Mouse (Mus musculus): ENCODE measurements at regions not wholly inside any gene's neighbourhood (a gene's known extent, or its start where the extent isn't known, plus 50 kb on each side); places are given as distances from the start of the nearest gene placed in this dataset.
"Not testable (repeated sequence)": the region's sequence is repeated elsewhere in the genome, so short reads cannot be mapped to it uniquely, and the experiment has no call there.

GRCm38 (mm10) chr5:7701776-7702175 lies 258.5 kb upstream of the Steap4 start:
- H3K4me3 ChIP-seq (replicated peaks; ENCODE audit: low read length), result no peak overlapping the region
- 75% methylated on average over 1 of the region's 1 CpGs for WGBS
- H3K27ac ChIP-seq (ENCODE audit: low read length), result no peak overlapping the region
- no peaks in the 10 kb centered on the region for H3K27me3 ChIP-seq (ENCODE audit: control insufficient read depth, insufficient read depth, low read length)
- no peak for ATAC-seq (ENCODE audit: insufficient read depth, low FRiP score)
- no peak overlapping the region for H3K9ac ChIP-seq (ENCODE audit: low read length)
- H3K9me3 ChIP-seq (replicated peaks; ENCODE audit: control insufficient read depth, low read length), result no peaks in the 10 kb centered on the region; the same call in 1 of the 2 replicates
- H3K36me3 ChIP-seq (ENCODE audit: control insufficient read depth, insufficient read depth, low read length), result no peaks in the 10 kb centered on the region
- H3K4me1 ChIP-seq (ENCODE audit: control insufficient read depth, insufficient read depth, low read length), result no peaks in the 10 kb centered on the region
- H3K4me2 ChIP-seq (ENCODE audit: low read depth, low read length), result no peak overlapping the region

GRCm38 (mm10) chr5:7719557-7719956 lies 240.7 kb upstream of the Steap4 start:
- Histone ChIP-seq H3K4me1 (ENCODE audit: control insufficient read depth, insufficient read depth, low read length) (no peaks in the 10 kb centered on the region), H3K4me2 (ENCODE audit: low read depth, low read length) (no peak overlapping the region), H3K36me3 (ENCODE audit: control insufficient read depth, insufficient read depth, low read length) (no peaks in the 10 kb centered on the region), H3K27ac (ENCODE audit: low read length) (no peak overlapping the region), H3K9me3 (replicated peaks; ENCODE audit: control insufficient read depth, low read length) (no peaks in the 10 kb centered on the region), H3K4me3 (replicated peaks; ENCODE audit: low read length) (no peak overlapping the region), H3K9ac (ENCODE audit: low read length) (no peak overlapping the region), H3K27me3 (ENCODE audit: control insufficient read depth, insufficient read depth, low read length) (no peaks in the 10 kb centered on the region)
- no peak for ATAC-seq (ENCODE audit: insufficient read depth, low FRiP score)

GRCm38 (mm10) chr5:7720061-7720460 lies 240.2 kb upstream of the Steap4 start:
- H3K36me3 ChIP-seq (ENCODE audit: control insufficient read depth, insufficient read depth, low read length), result no peaks in the 10 kb centered on the region
- H3K27me3 ChIP-seq (ENCODE audit: control insufficient read depth, insufficient read depth, low read length), result no peaks in the 10 kb centered on the region
- no peak overlapping the region for H3K4me2 ChIP-seq (ENCODE audit: low read depth, low read length)
- no peaks in the 10 kb centered on the region for H3K9me3 ChIP-seq (replicated peaks; ENCODE audit: control insufficient read depth, low read length)
- no peak overlapping the region for H3K9ac ChIP-seq (ENCODE audit: low read length)
- no peak for ATAC-seq (ENCODE audit: insufficient read depth, low FRiP score)
- 67% methylated on average over 3 of the region's 3 CpGs for WGBS
- H3K27ac ChIP-seq (ENCODE audit: low read length), result no peak overlapping the region
- no peak overlapping the region for H3K4me3 ChIP-seq (replicated peaks; ENCODE audit: low read length)
- no peaks in the 10 kb centered on the region for H3K4me1 ChIP-seq (ENCODE audit: control insufficient read depth, insufficient read depth, low read length)

GRCm38 (mm10) chr5:7720688-7721087 lies 239.6 kb upstream of the Steap4 start:
- H3K9me3 ChIP-seq (replicated peaks; ENCODE audit: control insufficient read depth, low read length), result no peaks in the 10 kb centered on the region
- H3K27me3 ChIP-seq (ENCODE audit: control insufficient read depth, insufficient read depth, low read length), result no peaks in the 10 kb centered on the region
- no peak overlapping the region for H3K4me2 ChIP-seq (ENCODE audit: low read depth, low read length)
- H3K4me3 ChIP-seq (replicated peaks; ENCODE audit: low read length), result no peak overlapping the region
- WGBS, result 68% methylated on average over 2 of the region's 2 CpGs
- no peak overlapping the region for H3K27ac ChIP-seq (ENCODE audit: low read length)
- no peak for ATAC-seq (ENCODE audit: insufficient read depth, low FRiP score)
- H3K36me3 ChIP-seq (ENCODE audit: control insufficient read depth, insufficient read depth, low read length), result no peaks in the 10 kb centered on the region
- no peaks in the 10 kb centered on the region for H3K4me1 ChIP-seq (ENCODE audit: control insufficient read depth, insufficient read depth, low read length)
- H3K9ac ChIP-seq (ENCODE audit: low read length), result no peak overlapping the region

- H3K27me3 ChIP-seq (ENCODE audit: control insufficient read depth, insufficient read depth, low read length); ATAC-seq (ENCODE audit: insufficient read depth, low FRiP score); H3K4me1 ChIP-seq (ENCODE audit: control insufficient read depth, insufficient read depth, low read length); H3K36me3 ChIP-seq (ENCODE audit: control insufficient read depth, insufficient read depth, low read length); H3K4me3 ChIP-seq (replicated peaks; ENCODE audit: low read length); H3K4me2 ChIP-seq (ENCODE audit: low read depth, low read length); H3K27ac ChIP-seq (ENCODE audit: low read length); H3K9me3 ChIP-seq (replicated peaks; ENCODE audit: control insufficient read depth, low read length); H3K9ac ChIP-seq (ENCODE audit: low read length): not testable (repeated sequence)
- 69% methylated on average over 2 of the region's 2 CpGs for WGBS
Measured at GRCm38 (mm10) chr5:7732566-7732965, 227.7 kb upstream of the Steap4 start.

- H3K27ac ChIP-seq (ENCODE audit: low read length), result no peak overlapping the region
- no peaks in the 10 kb centered on the region for H3K27me3 ChIP-seq (ENCODE audit: control insufficient read depth, insufficient read depth, low read length)
- H3K4me2 ChIP-seq (ENCODE audit: low read depth, low read length), result no peak overlapping the region
- 96% methylated on average over 1 of the region's 1 CpGs for WGBS
- no peak for ATAC-seq (ENCODE audit: insufficient read depth, low FRiP score)
- H3K4me3 ChIP-seq (replicated peaks; ENCODE audit: low read length), result no peak overlapping the region
- H3K9me3 ChIP-seq (replicated peaks; ENCODE audit: control insufficient read depth, low read length), result no peaks in the 10 kb centered on the region
- H3K36me3 ChIP-seq (ENCODE audit: control insufficient read depth, insufficient read depth, low read length), result no peaks in the 10 kb centered on the region
- H3K9ac ChIP-seq (ENCODE audit: low read length), result no peak overlapping the region
- no peaks in the 10 kb centered on the region for H3K4me1 ChIP-seq (ENCODE audit: control insufficient read depth, insufficient read depth, low read length)
Measured at GRCm38 (mm10) chr5:7779827-7780226, 180.4 kb upstream of the Steap4 start.

- H3K9me3 ChIP-seq (replicated peaks; ENCODE audit: control insufficient read depth, low read length), result no peaks in the 10 kb centered on the region
- no peaks in the 10 kb centered on the region for H3K4me1 ChIP-seq (ENCODE audit: control insufficient read depth, insufficient read depth, low read length)
- H3K36me3 ChIP-seq (ENCODE audit: control insufficient read depth, insufficient read depth, low read length), result no peaks in the 10 kb centered on the region
- no peaks in the 10 kb centered on the region for H3K27me3 ChIP-seq (ENCODE audit: control insufficient read depth, insufficient read depth, low read length)
- H3K27ac ChIP-seq (ENCODE audit: low read length), result no peak overlapping the region
- no peak overlapping the region for H3K4me2 ChIP-seq (ENCODE audit: low read depth, low read length)
- no peak for ATAC-seq (ENCODE audit: insufficient read depth, low FRiP score)
- 76% methylated on average over 1 of the region's 1 CpGs for WGBS
- no peak overlapping the region for H3K4me3 ChIP-seq (replicated peaks; ENCODE audit: low read length)
- H3K9ac ChIP-seq (ENCODE audit: low read length), result no peak overlapping the region
Measured at GRCm38 (mm10) chr5:7782235-7782634, 178.0 kb upstream of the Steap4 start.

GRCm38 (mm10) chr5:7788406-7788805 lies 171.9 kb upstream of the Steap4 start:
- Histone ChIP-seq H3K27ac (ENCODE audit: low read length) (no peak overlapping the region), H3K36me3 (ENCODE audit: control insufficient read depth, insufficient read depth, low read length) (no peaks in the 10 kb centered on the region), H3K4me1 (ENCODE audit: control insufficient read depth, insufficient read depth, low read length) (no peaks in the 10 kb centered on the region), H3K4me3 (replicated peaks; ENCODE audit: low read length) (no peak overlapping the region), H3K4me2 (ENCODE audit: low read depth, low read length) (no peak overlapping the region), H3K9ac (ENCODE audit: low read length) (no peak overlapping the region), H3K27me3 (ENCODE audit: control insufficient read depth, insufficient read depth, low read length) (no peaks in the 10 kb centered on the region), H3K9me3 (replicated peaks; ENCODE audit: control insufficient read depth, low read length) (no peaks in the 10 kb centered on the region)
- no peak for ATAC-seq (ENCODE audit: insufficient read depth, low FRiP score)
- WGBS, result 75% methylated on average over 5 of the region's 5 CpGs

GRCm38 (mm10) chr5:7789126-7789525 lies 171.1 kb upstream of the Steap4 start:
- Histone ChIP-seq H3K36me3 (ENCODE audit: control insufficient read depth, insufficient read depth, low read length) (no peaks in the 10 kb centered on the region), H3K9ac (ENCODE audit: low read length) (no peak overlapping the region), H3K4me3 (replicated peaks; ENCODE audit: low read length) (no peak overlapping the region), H3K4me2 (ENCODE audit: low read depth, low read length) (no peak overlapping the region), H3K4me1 (ENCODE audit: control insufficient read depth, insufficient read depth, low read length) (no peaks in the 10 kb centered on the region), H3K9me3 (replicated peaks; ENCODE audit: control insufficient read depth, low read length) (no peaks in the 10 kb centered on the region), H3K27me3 (ENCODE audit: control insufficient read depth, insufficient read depth, low read length) (no peaks in the 10 kb centered on the region), H3K27ac (ENCODE audit: low read length) (no peak overlapping the region)
- 85% methylated on average over 1 of the region's 1 CpGs for WGBS
- no peak for ATAC-seq (ENCODE audit: insufficient read depth, low FRiP score)

GRCm38 (mm10) chr5:7820592-7820991 lies 139.7 kb upstream of the Steap4 start:
- ATAC-seq (ENCODE audit: insufficient read depth, low FRiP score), result no peak
- no peaks in the 10 kb centered on the region for H3K36me3 ChIP-seq (ENCODE audit: control insufficient read depth, insufficient read depth, low read length)
- no peak overlapping the region for H3K4me3 ChIP-seq (replicated peaks; ENCODE audit: low read length)
- no peak overlapping the region for H3K27ac ChIP-seq (ENCODE audit: low read length)
- H3K4me1 ChIP-seq (ENCODE audit: control insufficient read depth, insufficient read depth, low read length), result no peaks in the 10 kb centered on the region
- no peaks in the 10 kb centered on the region for H3K27me3 ChIP-seq (ENCODE audit: control insufficient read depth, insufficient read depth, low read length)
- H3K9me3 ChIP-seq (replicated peaks; ENCODE audit: control insufficient read depth, low read length), result no peaks in the 10 kb centered on the region
- no peak overlapping the region for H3K9ac ChIP-seq (ENCODE audit: low read length)
- no peak overlapping the region for H3K4me2 ChIP-seq (ENCODE audit: low read depth, low read length)
- 33% methylated on average over 5 of the region's 5 CpGs for WGBS
